Mouse (Mus musculus): ENCODE data around the gene Bahd1. TPM values are rescaled to one million over a fixed set of nuclear protein-coding genes. Genes with fewer than 3 reads are reported as not detected.

Bahd1 gene
- 2.4 and 2.6 TPM in 2 replicates for polyA plus RNA-seq (2016; fragmentation: Nextera tagmentation; extraction: Ambion mirVana)

DNA sequence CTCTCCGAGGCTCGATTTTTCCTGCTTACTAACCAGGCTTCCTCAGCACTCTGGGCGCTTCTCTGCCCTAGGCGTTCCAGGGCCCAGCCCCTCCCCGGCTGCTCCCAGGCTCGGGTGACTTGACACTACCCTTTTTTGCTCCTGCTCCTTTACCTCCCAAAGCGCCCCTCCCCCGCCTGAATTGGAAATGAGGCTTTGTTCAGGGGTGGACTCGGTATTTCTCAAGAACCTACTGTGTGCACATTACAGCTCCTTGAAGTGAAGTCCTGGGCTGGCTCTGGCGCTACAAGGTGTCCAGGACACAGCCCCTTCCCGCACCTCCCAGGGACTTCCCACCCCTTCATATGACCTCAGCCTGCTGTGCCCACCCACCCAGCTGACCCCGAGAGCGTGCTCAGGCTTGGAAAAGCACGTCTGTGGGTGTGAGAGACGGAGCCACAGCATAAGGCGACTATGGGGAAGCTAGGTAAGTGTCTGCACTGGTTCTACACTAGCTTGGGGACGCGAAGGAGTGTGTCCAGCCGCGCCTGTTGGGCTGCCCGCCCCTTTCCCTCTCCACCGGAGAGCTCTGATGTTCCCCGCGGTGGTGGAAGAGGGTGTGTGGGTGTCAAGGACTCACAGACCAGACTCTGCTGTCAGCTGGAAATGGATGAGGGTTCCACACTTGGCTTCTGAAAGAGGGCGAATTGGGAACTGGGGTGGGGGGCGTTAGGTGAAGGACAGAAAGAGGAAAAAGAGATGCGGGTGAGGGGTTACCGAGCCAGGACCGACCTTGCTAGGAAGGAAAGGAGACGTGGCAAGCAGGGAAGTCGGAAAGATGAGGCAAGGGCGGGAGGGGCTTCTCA, at the start of gene Bahd1:
Gene Bahd1, plus strand, starts transcription at position 397 of the 845 bp plus-strand sequence.
- under 1% methylated on average over 32 of the region's 32 CpGs for WGBS
- H3K36me3 ChIP-seq, result no peaks in the 10 kb centered on the region
- H3K27ac ChIP-seq, result peak within 1 kb of the TSS; percentile 89

GRCm38 (mm10) chr2:118851756-118852155, 48.4 kb upstream of the Bahd1 start:
- no peak for DNase-seq (ENCODE audit: low spot score)
- WGBS, result 9% methylated on average over 3 of the region's 3 CpGs
- no peaks in the 10 kb centered on the region for H3K27me3 ChIP-seq (ENCODE audit: low read depth, poor library complexity, severe bottlenecking)
- no peak overlapping the region for H3K4me3 ChIP-seq
- H3K36me3 ChIP-seq, result no peaks in the 10 kb centered on the region
- H3K4me1 ChIP-seq, result peaks cover 8% of the 10 kb centered on the region; the same call in 1 of the 2 replicates
- no peak overlapping the region for H3K27ac ChIP-seq
- H3K9me3 ChIP-seq (replicated peaks), result no peaks in the 10 kb centered on the region

More for the DNA sequence above, at the start of gene Bahd1:
- no peaks in the 10 kb centered on the region for H3K9me3 ChIP-seq (replicated peaks)
- peak within 1 kb of the TSS; percentile 79 for H3K4me3 ChIP-seq
- H3K27me3 ChIP-seq (ENCODE audit: low read depth, poor library complexity, severe bottlenecking), result peaks cover 86% of the 10 kb centered on the region
- peak; percentile 66 for DNase-seq (ENCODE audit: low spot score)
- H3K4me1 ChIP-seq, result peaks cover 72% of the 10 kb centered on the region

GRCm38 (mm10) chr2:118861454-118862339, 38.5 kb upstream of the Bahd1 start, which contains the start of gene Ivd:
Ivd (plus strand) TSS chr2:118861954.
- Histone ChIP-seq H3K4me3 (peak within 1 kb of the TSS; percentile 77), H3K27ac (peak within 1 kb of the TSS; percentile 89), H3K27me3 (ENCODE audit: low read depth, poor library complexity, severe bottlenecking) (no peaks in the 10 kb centered on the region), H3K9me3 (replicated peaks) (no peaks in the 10 kb centered on the region), H3K4me1 (peaks cover 18% of the 10 kb centered on the region), H3K36me3 (peaks cover 27% of the 10 kb centered on the region)
- under 1% methylated on average over 34 of the region's 34 CpGs for WGBS
- peak; percentile 83 for DNase-seq (ENCODE audit: low spot score)

DNA sequence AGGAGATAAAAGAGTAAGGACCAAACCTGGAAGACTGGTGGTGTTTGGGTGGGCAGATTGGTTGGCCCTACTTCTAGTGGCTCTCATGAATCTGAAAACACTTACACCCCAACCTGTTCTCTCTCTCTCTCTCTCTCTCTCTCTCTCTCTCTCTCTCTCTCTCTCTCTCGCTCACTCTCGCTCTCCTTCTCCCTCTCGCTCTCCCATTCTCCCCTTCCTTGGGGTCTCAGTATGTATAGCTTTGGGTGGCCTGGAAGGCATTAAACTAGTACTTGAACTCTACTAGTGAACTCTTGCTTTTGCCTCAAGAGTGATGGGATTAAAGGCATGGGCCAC, 37.9 kb upstream of the Bahd1 start:
- H3K4me3 ChIP-seq, result peak overlapping the region; percentile 77
- 68% methylated on average over 2 of the region's 3 CpGs for WGBS
- peak overlapping the region; percentile 89 for H3K27ac ChIP-seq

DNA sequence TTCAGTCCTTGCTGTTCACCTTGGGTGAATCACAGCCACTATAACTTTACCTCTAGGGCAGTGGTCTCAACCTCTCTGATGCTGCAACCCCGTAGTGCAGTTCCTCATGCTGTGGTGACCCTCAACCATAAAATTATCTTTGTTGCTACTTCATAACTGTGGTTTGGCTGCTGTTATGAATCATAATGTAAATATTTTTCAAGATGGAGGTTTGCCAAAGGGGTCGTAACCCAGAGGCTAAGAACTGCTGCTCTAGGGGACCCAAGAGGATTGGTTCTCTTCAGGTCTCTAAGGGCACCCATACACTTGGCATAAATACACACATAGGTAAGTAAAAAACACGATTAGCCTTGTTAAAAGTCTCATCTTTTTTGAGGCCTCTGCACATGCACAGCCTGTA, 29.6 kb upstream of the Bahd1 start:
- Histone ChIP-seq H3K27ac (no peak overlapping the region), H3K27me3 (ENCODE audit: low read depth, poor library complexity, severe bottlenecking) (no peaks in the 10 kb centered on the region), H3K36me3 (peaks cover 76% of the 10 kb centered on the region), H3K9me3 (replicated peaks) (no peaks in the 10 kb centered on the region), H3K4me1 (no peaks in the 10 kb centered on the region), H3K4me3 (no peak overlapping the region)
- no peak for DNase-seq (ENCODE audit: low spot score)
- 93% methylated on average over 3 of the region's 3 CpGs for WGBS

More for the DNA sequence above, 37.9 kb upstream of the Bahd1 start:
- no peaks in the 10 kb centered on the region for H3K27me3 ChIP-seq (ENCODE audit: low read depth, poor library complexity, severe bottlenecking)
- H3K9me3 ChIP-seq (replicated peaks), result no peaks in the 10 kb centered on the region
- DNase-seq (ENCODE audit: low spot score), result no peak
- peaks cover 18% of the 10 kb centered on the region for H3K4me1 ChIP-seq
- H3K36me3 ChIP-seq, result peaks cover 27% of the 10 kb centered on the region

GRCm38 (mm10) chr2:118871032-118871431, 29.1 kb upstream of the Bahd1 start:
- Histone ChIP-seq H3K9me3 (replicated peaks) (no peaks in the 10 kb centered on the region), H3K36me3 (peaks cover 76% of the 10 kb centered on the region), H3K27ac (no peak overlapping the region), H3K4me1 (no peaks in the 10 kb centered on the region), H3K4me3 (no peak overlapping the region), H3K27me3 (ENCODE audit: low read depth, poor library complexity, severe bottlenecking) (no peaks in the 10 kb centered on the region)
- 90% methylated on average over 1 of the region's 1 CpGs for WGBS
- no peak for DNase-seq (ENCODE audit: low spot score)

GRCm38 (mm10) chr2:118873018-118873417, 27.2 kb upstream of the Bahd1 start:
- no peaks in the 10 kb centered on the region for H3K9me3 ChIP-seq (replicated peaks)
- WGBS, result 90% methylated on average over 5 of the region's 5 CpGs
- no peaks in the 10 kb centered on the region for H3K27me3 ChIP-seq (ENCODE audit: low read depth, poor library complexity, severe bottlenecking)
- no peak overlapping the region for H3K4me3 ChIP-seq
- no peak for DNase-seq (ENCODE audit: low spot score)
- H3K27ac ChIP-seq, result no peak overlapping the region
- peaks cover 90% of the 10 kb centered on the region for H3K36me3 ChIP-seq
- no peaks in the 10 kb centered on the region for H3K4me1 ChIP-seq

GRCm38 (mm10) chr2:118873890-118874430, 26.2 kb upstream of the Bahd1 start:
- Histone ChIP-seq H3K9me3 (replicated peaks) (no peaks in the 10 kb centered on the region), H3K27ac (no peak overlapping the region), H3K36me3 (peaks cover 96% of the 10 kb centered on the region), H3K4me1 (no peaks in the 10 kb centered on the region), H3K4me3 (no peak overlapping the region), H3K27me3 (ENCODE audit: low read depth, poor library complexity, severe bottlenecking) (no peaks in the 10 kb centered on the region)
- 93% methylated on average over 6 of the region's 6 CpGs for WGBS
- no peak for DNase-seq (ENCODE audit: low spot score)

DNA sequence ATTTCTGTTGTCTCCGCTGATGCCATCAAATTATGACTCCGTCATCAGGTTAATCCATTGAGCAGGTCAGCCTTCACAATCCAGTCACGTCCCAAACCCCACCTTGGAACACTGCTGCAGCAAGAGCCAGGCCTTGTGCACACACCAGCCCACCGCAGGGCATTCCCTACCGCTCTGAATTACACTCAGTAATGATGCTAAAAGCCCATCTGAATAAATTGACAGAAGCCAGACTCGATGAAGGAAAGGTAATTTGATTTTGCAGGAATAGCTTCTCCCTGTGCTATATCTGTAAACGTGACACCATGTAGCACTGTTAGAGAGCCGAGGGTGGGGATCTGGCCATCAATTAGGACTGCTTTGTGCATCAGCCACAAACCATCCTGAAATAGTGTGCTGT, 24.9 kb upstream of the Bahd1 start:
- H3K27me3 ChIP-seq (ENCODE audit: low read depth, poor library complexity, severe bottlenecking), result no peaks in the 10 kb centered on the region
- no peak overlapping the region for H3K27ac ChIP-seq
- H3K9me3 ChIP-seq (replicated peaks), result no peaks in the 10 kb centered on the region
- no peak overlapping the region for H3K4me3 ChIP-seq
- H3K36me3 ChIP-seq, result peaks cover 91% of the 10 kb centered on the region
- no peaks in the 10 kb centered on the region for H3K4me1 ChIP-seq
- WGBS, result 93% methylated on average over 8 of the region's 8 CpGs
- DNase-seq (ENCODE audit: low spot score), result no peak

DNA sequence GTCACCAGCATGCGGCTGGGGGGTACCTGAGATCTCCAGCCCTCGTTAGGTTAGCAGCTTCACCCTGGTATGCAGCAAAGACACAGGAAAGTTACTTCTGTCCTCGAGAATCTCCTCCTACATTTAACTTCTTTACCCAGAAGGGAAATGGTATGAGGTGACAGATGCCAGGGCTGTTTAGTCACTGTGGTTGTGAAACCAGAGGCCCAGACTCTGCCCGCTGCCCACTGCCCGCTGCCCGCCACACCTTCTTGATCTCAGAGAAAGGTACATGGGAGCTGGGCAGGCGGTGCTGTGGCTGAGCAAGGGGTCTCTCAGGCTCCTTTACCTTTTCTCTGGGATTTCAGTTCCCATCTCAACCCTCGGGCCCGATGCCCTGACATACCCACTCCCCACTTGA, 23.7 kb upstream of the Bahd1 start:
- Histone ChIP-seq H3K9me3 (replicated peaks) (no peaks in the 10 kb centered on the region), H3K27me3 (ENCODE audit: low read depth, poor library complexity, severe bottlenecking) (no peaks in the 10 kb centered on the region), H3K4me1 (no peaks in the 10 kb centered on the region), H3K36me3 (peaks cover 91% of the 10 kb centered on the region), H3K4me3 (no peak overlapping the region), H3K27ac (no peak overlapping the region)
- DNase-seq (ENCODE audit: low spot score), result no peak
- 93% methylated on average over 9 of the region's 9 CpGs for WGBS

DNA sequence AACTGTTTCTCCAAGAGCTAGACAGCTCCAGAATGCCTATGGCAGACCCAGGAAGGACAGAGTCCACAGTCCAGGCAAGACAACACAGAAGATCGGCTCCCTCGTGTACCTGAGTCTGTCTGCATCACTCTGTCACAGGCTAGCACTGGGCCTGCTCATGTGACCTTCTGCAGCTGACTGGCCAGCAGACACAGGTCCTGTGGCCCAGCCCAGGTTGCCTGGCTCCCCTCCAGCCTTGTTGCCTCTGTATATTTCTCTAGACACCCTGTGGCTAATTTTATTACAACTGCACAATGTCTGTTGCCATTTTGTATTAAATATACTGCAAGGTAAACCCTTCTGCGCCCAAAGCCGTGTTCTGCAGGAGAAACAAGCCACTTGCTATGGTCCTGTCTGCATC, 19.2 kb upstream of the Bahd1 start:
- Histone ChIP-seq H3K27me3 (ENCODE audit: low read depth, poor library complexity, severe bottlenecking) (peaks cover 24% of the 10 kb centered on the region), H3K27ac (no peak overlapping the region), H3K4me1 (peaks cover 7% of the 10 kb centered on the region), H3K9me3 (replicated peaks) (no peaks in the 10 kb centered on the region), H3K36me3 (peaks cover 46% of the 10 kb centered on the region), H3K4me3 (no peak overlapping the region)
- DNase-seq (ENCODE audit: low spot score), result no peak
- 89% methylated on average over 4 of the region's 4 CpGs for WGBS

- 88% methylated on average over 5 of the region's 5 CpGs for WGBS
- peaks cover 7% of the 10 kb centered on the region for H3K4me1 ChIP-seq
- no peak overlapping the region for H3K27ac ChIP-seq
- peaks cover 37% of the 10 kb centered on the region for H3K36me3 ChIP-seq
- H3K4me3 ChIP-seq, result no peak overlapping the region
- DNase-seq (ENCODE audit: low spot score), result no peak
- H3K27me3 ChIP-seq (ENCODE audit: low read depth, poor library complexity, severe bottlenecking), result peaks cover 32% of the 10 kb centered on the region
- no peaks in the 10 kb centered on the region for H3K9me3 ChIP-seq (replicated peaks)
Measured at GRCm38 (mm10) chr2:118881956-118882355, 18.2 kb upstream of the Bahd1 start.
